Mouse (Mus musculus) CH12.LX (cell line): ENCODE data around the gene Megf11. TPM values are rescaled to one million over a fixed set of nuclear protein-coding genes. Genes with fewer than 3 reads are reported as not detected.

Experiments used
- DNase-seq: peaks from one replicate; pipeline ENCODE4 v3.0.0-alpha.2; 2013; ENCODE audit errors: extremely low read depth
- H3K27ac ChIP-seq: 2 replicates; pipeline ENCODE4 v1.5.1; 2012; ENCODE audit warnings: low read depth, mild to moderate bottlenecking, control low read depth, moderate library complexity; ENCODE audit not compliant: insufficient read depth
- H3K27me3 ChIP-seq: replicated peaks from 2 replicates; pipeline ENCODE3; 2012; ENCODE audit warnings: inconsistent platforms
- H3K36me3 ChIP-seq, 2 experiments: replicated peaks in 1 of 2; 2 replicates each; pipeline versions ENCODE3 to v1.6.1; 2012; ENCODE audit warnings: inconsistent platforms in 1 of 2, low read length in 1 of 2, mild to moderate bottlenecking in 1 of 2, mixed read lengths in 1 of 2, moderate library complexity in 1 of 2; ENCODE audit not compliant: control insufficient read depth in 1 of 2, insufficient read depth in 1 of 2
- H3K4me1 ChIP-seq, 2 experiments: 2 replicates each; pipeline ENCODE4 v1.6.1; 2012; ENCODE audit warnings: inconsistent platforms in 1 of 2, moderate library complexity in 1 of 2; ENCODE audit not compliant: insufficient read depth in 2 of 2, control insufficient read depth in 1 of 2
- H3K4me2 ChIP-seq: 2 replicates; pipeline ENCODE4 v1.6.1; 2012; ENCODE audit warnings: low read depth, mild to moderate bottlenecking, control low read depth; ENCODE audit not compliant: poor library complexity, insufficient read depth, severe bottlenecking
- H3K4me3 ChIP-seq, 3 experiments: fragments of 150-350 bp in 1 of 3; sonication (generic) in 1 of 3; replicated peaks in 1 of 3; 2 replicates each; pipeline versions ENCODE3 to v1.5.1; 2011 to 2012; ENCODE audit warnings: low read depth in 2 of 3, low read length in 2 of 3, mild to moderate bottlenecking in 2 of 3, moderate library complexity in 2 of 3, control low read depth in 1 of 3, improper control_type of control experiment in 1 of 3, inconsistent platforms in 1 of 3, mixed read lengths in 1 of 3; ENCODE audit not compliant: poor library complexity in 1 of 3
- H3K79me2 ChIP-seq: replicated peaks from 2 replicates; pipeline ENCODE4 v1.6.1; 2012; ENCODE audit warnings: mild to moderate bottlenecking, moderate library complexity; ENCODE audit not compliant: control insufficient read depth, poor library complexity, insufficient read depth, severe bottlenecking; ENCODE audit errors: extremely low read depth
- H3K9ac ChIP-seq: 2 replicates; pipeline ENCODE4 v1.6.1; 2012; ENCODE audit warnings: low read depth, mild to moderate bottlenecking, control low read depth, moderate library complexity; ENCODE audit not compliant: insufficient read depth
- H3K9me3 ChIP-seq: replicated peaks from 2 replicates; pipeline ENCODE3; 2012; ENCODE audit warnings: low read length, inconsistent platforms, mixed read lengths
- BHLHE40 ChIP-seq: IDR thresholded peaks from 2 replicates; pipeline ENCODE4 v1.6.1; 2011; ENCODE audit warnings: mild to moderate bottlenecking, low read depth, low read length, improper control_type of control experiment
- CHD1 ChIP-seq: IDR thresholded peaks from 2 replicates; pipeline ENCODE4 v1.6.1; 2012; ENCODE audit warnings: low read depth, low read length, improper control_type of control experiment, inconsistent platforms
- CHD2 ChIP-seq: IDR thresholded peaks from 2 replicates; pipeline ENCODE4 v1.6.1; 2011; ENCODE audit warnings: low read length, improper control_type of control experiment
- E2F4 ChIP-seq: IDR thresholded peaks from 2 replicates; pipeline ENCODE4 v1.6.1; 2011; ENCODE audit warnings: low read depth, low read length, improper control_type of control experiment; ENCODE audit not compliant: insufficient replicate concordance
- ELF1 ChIP-seq: IDR thresholded peaks from 2 replicates; pipeline ENCODE4 v1.6.1; 2014; ENCODE audit warnings: low read depth, mild to moderate bottlenecking, inconsistent platforms, low read length, improper control_type of control experiment
- ETS1 ChIP-seq: conservative IDR thresholded peaks from 2 replicates; pipeline ENCODE4 v1.6.1; 2012; ENCODE audit warnings: low read depth, mild to moderate bottlenecking, inconsistent platforms, low read length, improper control_type of control experiment, moderate library complexity
- HCFC1 ChIP-seq: IDR thresholded peaks from 2 replicates; pipeline ENCODE4 v1.6.1; 2012; ENCODE audit warnings: low read depth, mild to moderate bottlenecking, inconsistent platforms, low read length, improper control_type of control experiment
- IRF4 ChIP-seq: IDR thresholded peaks from 2 replicates; pipeline ENCODE4 v1.6.1; 2014; ENCODE audit warnings: low read depth, mild to moderate bottlenecking, inconsistent platforms, low read length, improper control_type of control experiment
- KAT2A ChIP-seq: IDR thresholded peaks from 2 replicates; pipeline ENCODE4 v1.6.1; 2012; ENCODE audit warnings: low read length, improper control_type of control experiment, inconsistent platforms; ENCODE audit not compliant: insufficient replicate concordance
- MAFK ChIP-seq: IDR thresholded peaks from 2 replicates; pipeline ENCODE4 v1.6.1; 2011; ENCODE audit warnings: low read length, improper control_type of control experiment; ENCODE audit not compliant: insufficient replicate concordance
- MAX ChIP-seq: IDR thresholded peaks from 2 replicates; pipeline ENCODE4 v1.6.1; 2011; ENCODE audit warnings: low read length, improper control_type of control experiment
- MEF2A ChIP-seq: IDR thresholded peaks from 2 replicates; pipeline ENCODE4 v1.6.1; 2014; ENCODE audit warnings: low read depth, mild to moderate bottlenecking, inconsistent platforms, low read length, improper control_type of control experiment, borderline replicate concordance
- MXI1 ChIP-seq: IDR thresholded peaks from 2 replicates; pipeline ENCODE4 v1.6.1; 2011; ENCODE audit warnings: mild to moderate bottlenecking, low read depth, low read length, improper control_type of control experiment
- MYC ChIP-seq: IDR thresholded peaks from 2 replicates; pipeline ENCODE4 v1.6.1; 2011; ENCODE audit warnings: low read depth, mild to moderate bottlenecking, improper control_type of control experiment, low read length
- PAX5 ChIP-seq: IDR thresholded peaks from 2 replicates; pipeline ENCODE4 v1.6.1; 2012; ENCODE audit warnings: low read length, inconsistent platforms, mixed read lengths
- POLR2A ChIP-seq: IDR thresholded peaks from 2 replicates; pipeline ENCODE4 v1.6.1; 2011; ENCODE audit warnings: low read depth, mild to moderate bottlenecking, improper control_type of control experiment, low read length
- POLR2AphosphoS2 ChIP-seq: IDR thresholded peaks from 2 replicates; pipeline ENCODE4 v1.6.1; 2011; ENCODE audit warnings: low read depth, low read length, improper control_type of control experiment
- RCOR1 ChIP-seq: conservative IDR thresholded peaks from 2 replicates; pipeline ENCODE4 v1.6.1; 2012; ENCODE audit warnings: low read depth, mild to moderate bottlenecking, inconsistent platforms, low read length, improper control_type of control experiment
- SIN3A ChIP-seq: IDR thresholded peaks from 2 replicates; pipeline ENCODE4 v1.6.1; 2012; ENCODE audit warnings: low read length, improper control_type of control experiment, inconsistent platforms
- SMC3 ChIP-seq: IDR thresholded peaks from 2 replicates; pipeline ENCODE4 v1.6.1; 2011; ENCODE audit warnings: low read depth, low read length, improper control_type of control experiment
- UBTF ChIP-seq: IDR thresholded peaks from 2 replicates; pipeline ENCODE4 v1.6.1; 2012; ENCODE audit warnings: low read depth, mild to moderate bottlenecking, inconsistent platforms, low read length, improper control_type of control experiment, moderate library complexity
- USF1 ChIP-seq: IDR thresholded peaks from 2 replicates; pipeline ENCODE4 v1.6.1; 2014; ENCODE audit warnings: low read depth, mild to moderate bottlenecking, inconsistent platforms, low read length, improper control_type of control experiment
- ZKSCAN1 ChIP-seq: IDR thresholded peaks from 2 replicates; pipeline ENCODE4 v1.6.1; 2012; ENCODE audit warnings: low read depth, inconsistent platforms, low read length, improper control_type of control experiment, borderline replicate concordance
- ZMIZ1 ChIP-seq: IDR thresholded peaks from 2 replicates; pipeline ENCODE4 v1.6.1; 2012; ENCODE audit warnings: low read depth, mild to moderate bottlenecking, inconsistent platforms, low read length, improper control_type of control experiment
- ZNF384 ChIP-seq: IDR thresholded peaks from 2 replicates; pipeline ENCODE4 v1.6.1; 2012; ENCODE audit warnings: low read depth, low read length, improper control_type of control experiment, inconsistent platforms
- dilution Hi-C: fragments of 300-500 bp; cut with MboI; formaldehyde crosslinking; loops from 2 replicates; pipeline ENCODE4 v1.14.3; 2020; ENCODE audit warnings: low sequenced_read_pairs; ENCODE audit not compliant: extremely low pct_unique_long_range_greater_than_20kb, extremely low pct_ligation_motif_present
- in situ Hi-C: fragments of 300-500 bp; cut with MboI; formaldehyde crosslinking; loops from 3 replicates; pipeline ENCODE4 v1.14.3; 2019; ENCODE audit warnings: low sequenced_read_pairs, low pct_ligation_motif_present, low pct_unique_long_range_greater_than_20kb, mixed read lengths
- polyA plus RNA-seq: library from polyadenylated mRNA; unstranded; fragments of >175 nt; gene quantifications from 2 replicates; pipeline ENCODE4 v1.2.1, GENCODE M21; 2012; ENCODE audit warnings: low read depth; ENCODE audit not compliant: insufficient read length
- total RNA-seq, 2 experiments: library from RNA; depleted of rRNA; stranded (reverse); fragments of 300-350 nt in 1 of 2; fragments of >200 nt in 1 of 2; gene quantifications; 2 replicates each; pipeline ENCODE4 v1.2.3; 2012 to 2014

Megf11 gene
- total and polyA plus RNA-seq, 3 experiments = 0.04 to 0.59 TPM; not detected in 1

DNA sequence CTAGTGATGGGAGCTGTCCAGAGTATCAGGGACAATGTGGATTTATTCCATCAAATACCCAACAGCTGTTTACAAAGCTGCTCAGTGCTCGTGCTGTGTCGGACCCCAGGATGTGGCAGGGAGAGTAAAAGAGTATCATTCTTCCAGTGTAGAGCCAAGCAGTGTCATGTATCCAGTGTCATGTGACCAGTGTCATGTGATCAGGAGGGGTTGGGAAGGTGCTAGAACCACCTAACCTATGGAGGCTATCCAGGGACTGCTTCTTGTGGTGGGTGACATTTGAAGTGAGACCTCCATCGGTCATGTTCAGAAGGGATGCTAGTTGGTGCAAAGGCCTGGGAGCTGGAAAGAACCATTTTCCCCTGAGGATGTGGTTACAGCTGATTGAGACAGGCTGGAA is 146.5 kb downstream of the Megf11 start:
- in situ Hi-C loops = no loop called here

GRCm38 (mm10) chr9:64532711-64533242 is 147.4 kb downstream of the Megf11 start:
- Histone ChIP-seq H3K79me2 (no peaks in the 10 kb centered on the region), H3K27ac (no peak overlapping the region), H3K9ac (no peak overlapping the region), H3K4me2 (no peak overlapping the region), H3K4me3 (no peak overlapping the region), H3K27me3 (no peaks in the 10 kb centered on the region), H3K9me3 (no peaks in the 10 kb centered on the region), H3K36me3 (no peaks in the 10 kb centered on the region), H3K4me1 (peaks cover 0 to 7% of the 10 kb centered on the region in 2 experiments; a peak in 2 of 4 replicates)
- DNase-seq = no peak
- dilution Hi-C loops = no loop called here
- in situ Hi-C loops = no loop called here
- TF ChIP-seq CHD1 (no peak), ETS1 (no peak), MAX (no peak), MYC (no peak), ELF1 (no peak), SIN3A (no peak), SMC3 (no peak), POLR2A (no peak), USF1 (no peak), BHLHE40 (no peak), MAFK (no peak), UBTF (no peak), MEF2A (no peak), MXI1 (no peak), HCFC1 (no peak), ZKSCAN1 (no peak), KAT2A (no peak), POLR2AphosphoS2 (no peak), ZNF384 (no peak; the same call in 1 of the 2 replicates), E2F4 (no peak)
- TF ChIP-seq, all 38 proteins: peak for 0

More for the DNA sequence above, 146.5 kb downstream of the Megf11 start:
- H3K27me3 ChIP-seq = no peaks in the 10 kb centered on the region
- TF ChIP-seq MXI1 (no peak), CHD1 (no peak), CHD2 (no peak), ZMIZ1 (no peak), ELF1 (no peak), RCOR1 (no peak), PAX5 (no peak), HCFC1 (no peak), IRF4 (no peak)
- 0 out of 4 replicates have a peak, but pooled peaks cover 0 to 4% of the 10 kb centered on the region in 2 experiments for H3K4me1 ChIP-seq
- H3K36me3 ChIP-seq = no peaks in the 10 kb centered on the region
- H3K9me3 ChIP-seq = no peaks in the 10 kb centered on the region
- no peak overlapping the region for H3K9ac ChIP-seq
- no peaks in the 10 kb centered on the region for H3K79me2 ChIP-seq
- dilution Hi-C loops = no loop called here
- DNase-seq = no peak
- H3K27ac ChIP-seq = no peak overlapping the region
- H3K4me2 ChIP-seq = no peak overlapping the region
- no peak overlapping the region for H3K4me3 ChIP-seq
